Mouse (Mus musculus) embryonic facial prominence, embryonic 12.5 days (tissue): ENCODE data around the gene Atp5h. TPM values are rescaled to one million over a fixed set of nuclear protein-coding genes. Genes with fewer than 3 reads are reported as not detected.
A peak's percentile ranks its signal among the peaks of the same experiment; 100 is the strongest.

Experiments
- ATAC-seq: fragments of 200-750 bp; cut with Nextera tagmentation; 2 replicates; pipeline ENCODE4 v1.8.0; 2017; ENCODE audit not compliant: insufficient number of reproducible peaks, insufficient read depth, low FRiP score, low TSS enrichment
- H3K27ac ChIP-seq: fragments of 300-500 bp; sonication (generic); 2 replicates; pipeline ENCODE4 v1.5.1; 2016; ENCODE audit warnings: mild to moderate bottlenecking
- H3K27me3 ChIP-seq: fragments of 300-500 bp; sonication (generic); 2 replicates; pipeline ENCODE4 v1.6.1; 2016; ENCODE audit warnings: mild to moderate bottlenecking, moderate library complexity
- H3K36me3 ChIP-seq: fragments of 300-500 bp; sonication (generic); 2 replicates; pipeline ENCODE4 v1.6.1; 2016; ENCODE audit warnings: mild to moderate bottlenecking
- H3K4me1 ChIP-seq: fragments of 300-500 bp; sonication (generic); 2 replicates; pipeline ENCODE4 v1.6.1; 2016
- H3K4me2 ChIP-seq: fragments of 300-500 bp; sonication (generic); replicated peaks from 2 replicates; pipeline ENCODE4 v1.6.1; 2016; ENCODE audit warnings: mild to moderate bottlenecking, moderate library complexity
- H3K4me3 ChIP-seq: fragments of 300-500 bp; sonication (generic); 2 replicates; pipeline ENCODE4 v1.5.1; 2016; ENCODE audit warnings: mild to moderate bottlenecking
- H3K9ac ChIP-seq: fragments of 300-500 bp; sonication (generic); 2 replicates; pipeline ENCODE4 v1.6.1; 2016; ENCODE audit warnings: mild to moderate bottlenecking, moderate library complexity
- H3K9me3 ChIP-seq: fragments of 300-500 bp; sonication (generic); 2 replicates; pipeline ENCODE4 v1.6.1; 2016; ENCODE audit warnings: mild to moderate bottlenecking, moderate library complexity
- WGBS: fragments of 180-500 bp; shearing (Covaris S2); methylation state at CpG from one replicate; pipeline ENCODE4 v1.1.7; 2016; 5-methylcytosine and 5-hydroxymethylcytosine counted together
- polyA plus RNA-seq: library from polyadenylated mRNA; unstranded; fragments of >200 nt; fragmentation: Nextera tagmentation; extraction: Ambion mirVana; gene quantifications from 2 replicates; pipeline ENCODE4 v1.2.1, GENCODE M21; 2016

Gene Atp5h
- polyA plus RNA-seq, 1 experiment from 2014 or later = 867 TPM

- H3K4me3 ChIP-seq = peak overlapping the region; percentile 24
- 0 out of 2 replicates have a peak, but pooled peaks cover 4% of the 10 kb centered on the region for H3K9me3 ChIP-seq
- peaks cover 12% of the 10 kb centered on the region for H3K4me1 ChIP-seq
- H3K27me3 ChIP-seq = no peaks in the 10 kb centered on the region
- H3K4me2 ChIP-seq = peak overlapping the region; percentile 56
- WGBS = 3% methylated on average over 31 of the region's 31 CpGs
- ATAC-seq = no peak
- H3K9ac ChIP-seq = peak overlapping the region; percentile 35; the same call in 1 of the 2 replicates
- H3K27ac ChIP-seq = peak overlapping the region; percentile 4; the same call in 1 of the 2 replicates
- H3K36me3 ChIP-seq = peaks cover 21% of the 10 kb centered on the region
These were observed 16.0 kb upstream of the Atp5h start for GRCm38 (mm10) chr11:115435596-115436337.

- Histone ChIP-seq H3K36me3 (peaks cover 45% of the 10 kb centered on the region), H3K9ac (no peak overlapping the region), H3K9me3 (no peaks in the 10 kb centered on the region), H3K4me1 (peaks cover 12% of the 10 kb centered on the region), H3K27ac (no peak overlapping the region), H3K27me3 (no peaks in the 10 kb centered on the region), H3K4me2 (no peak overlapping the region), H3K4me3 (no peak overlapping the region)
- ATAC-seq = no peak
- 84% methylated on average over 6 of the region's 6 CpGs for WGBS
These were observed 13.6 kb upstream of the Atp5h start for GRCm38 (mm10) chr11:115433342-115433741.

- Histone ChIP-seq H3K27ac (no peak overlapping the region), H3K36me3 (peaks cover 46% of the 10 kb centered on the region), H3K4me3 (no peak overlapping the region), H3K9me3 (no peaks in the 10 kb centered on the region), H3K27me3 (no peaks in the 10 kb centered on the region), H3K4me1 (peaks cover 15% of the 10 kb centered on the region), H3K9ac (no peak overlapping the region), H3K4me2 (no peak overlapping the region)
- no peak for ATAC-seq
- WGBS = 78% methylated on average over 4 of the region's 4 CpGs
These were observed 13.1 kb upstream of the Atp5h start for GRCm38 (mm10) chr11:115432814-115433213.

- Histone ChIP-seq H3K9ac (no peak overlapping the region), H3K9me3 (no peaks in the 10 kb centered on the region), H3K27ac (no peak overlapping the region), H3K4me3 (no peak overlapping the region), H3K4me1 (peaks cover 9% of the 10 kb centered on the region), H3K4me2 (no peak overlapping the region), H3K27me3 (no peaks in the 10 kb centered on the region), H3K36me3 (peaks cover 60% of the 10 kb centered on the region)
- ATAC-seq = no peak
- WGBS = 91% methylated on average over 6 of the region's 6 CpGs
These were observed 10.8 kb upstream of the Atp5h start for GRCm38 (mm10) chr11:115430561-115430960.

- Histone ChIP-seq H3K9me3 (no peaks in the 10 kb centered on the region), H3K9ac (no peak overlapping the region), H3K27ac (no peak overlapping the region), H3K4me1 (peaks cover 5% of the 10 kb centered on the region; the same call in 1 of the 2 replicates), H3K4me2 (no peak overlapping the region), H3K27me3 (no peaks in the 10 kb centered on the region), H3K36me3 (peaks cover 70% of the 10 kb centered on the region), H3K4me3 (no peak overlapping the region)
- WGBS = 77% methylated on average over 7 of the region's 7 CpGs
- ATAC-seq = no peak
These were observed 9.5 kb upstream of the Atp5h start for GRCm38 (mm10) chr11:115429307-115429706.

GRCm38 (mm10) chr11:115427482-115428331 is 7.9 kb upstream of the Atp5h start:
- peaks cover 68% of the 10 kb centered on the region for H3K36me3 ChIP-seq
- peak overlapping the region; percentile 25 for H3K4me2 ChIP-seq

GRCm38 (mm10) chr11:115425671-115426070 is 5.9 kb upstream of the Atp5h start:
- no peak for ATAC-seq
- no peak overlapping the region for H3K4me2 ChIP-seq
- H3K4me3 ChIP-seq = no peak overlapping the region
- H3K27ac ChIP-seq = no peak overlapping the region
- peaks cover 22% of the 10 kb centered on the region for H3K4me1 ChIP-seq
- 93% methylated on average over 6 of the region's 6 CpGs for WGBS
- peaks cover 52% of the 10 kb centered on the region for H3K36me3 ChIP-seq
- no peaks in the 10 kb centered on the region for H3K27me3 ChIP-seq
- H3K9ac ChIP-seq = no peak overlapping the region
- H3K9me3 ChIP-seq = no peaks in the 10 kb centered on the region

More at GRCm38 (mm10) chr11:115427482-115428331, 7.9 kb upstream of the Atp5h start:
- Histone ChIP-seq H3K9me3 (no peaks in the 10 kb centered on the region), H3K4me1 (peaks cover 5% of the 10 kb centered on the region; the same call in 1 of the 2 replicates), H3K27me3 (no peaks in the 10 kb centered on the region), H3K9ac (no peak overlapping the region), H3K4me3 (no peak overlapping the region), H3K27ac (no peak overlapping the region)
- ATAC-seq = no peak
- WGBS = 30% methylated on average over 20 of the region's 20 CpGs

GRCm38 (mm10) chr11:115424666-115425065 is 4.9 kb upstream of the Atp5h start:
- H3K9me3 ChIP-seq = no peaks in the 10 kb centered on the region
- ATAC-seq = no peak
- H3K4me2 ChIP-seq = no peak overlapping the region
- 86% methylated on average over 7 of the region's 7 CpGs for WGBS
- peaks cover 22% of the 10 kb centered on the region for H3K4me1 ChIP-seq
- H3K9ac ChIP-seq = no peak overlapping the region
- H3K27me3 ChIP-seq = no peaks in the 10 kb centered on the region
- no peak overlapping the region for H3K27ac ChIP-seq
- peaks cover 42% of the 10 kb centered on the region for H3K36me3 ChIP-seq
- no peak overlapping the region for H3K4me3 ChIP-seq

- Histone ChIP-seq H3K9me3 (no peaks in the 10 kb centered on the region), H3K4me3 (no peak overlapping the region), H3K4me2 (no peak overlapping the region), H3K9ac (no peak overlapping the region), H3K27me3 (no peaks in the 10 kb centered on the region), H3K36me3 (peaks cover 28% of the 10 kb centered on the region), H3K27ac (no peak overlapping the region), H3K4me1 (peaks cover 33% of the 10 kb centered on the region)
- 80% methylated on average over 3 of the region's 3 CpGs for WGBS
- no peak for ATAC-seq
These were observed 3.3 kb upstream of the Atp5h start for GRCm38 (mm10) chr11:115423091-115423490.

GRCm38 (mm10) chr11:115421972-115422371 is 2.2 kb upstream of the Atp5h start:
- peaks cover 36% of the 10 kb centered on the region for H3K36me3 ChIP-seq
- 0 out of 2 replicates have a peak overlapping the region, but pooled peaks have one; percentile 13 for H3K4me2 ChIP-seq
- WGBS = 88% methylated on average over 16 of the region's 16 CpGs
- no peaks in the 10 kb centered on the region for H3K9me3 ChIP-seq
- H3K4me1 ChIP-seq = peaks cover 29% of the 10 kb centered on the region
- H3K27ac ChIP-seq = no peak overlapping the region
- no peaks in the 10 kb centered on the region for H3K27me3 ChIP-seq
- H3K9ac ChIP-seq = no peak overlapping the region
- no peak for ATAC-seq
- H3K4me3 ChIP-seq = no peak overlapping the region

GRCm38 (mm10) chr11:115421328-115421727 is 1.6 kb upstream of the Atp5h start:
- no peaks in the 10 kb centered on the region for H3K9me3 ChIP-seq
- H3K27ac ChIP-seq = no peak overlapping the region
- H3K4me2 ChIP-seq = peak overlapping the region; percentile 93
- no peak for ATAC-seq
- peak overlapping the region; percentile 98 for H3K9ac ChIP-seq
- no peaks in the 10 kb centered on the region for H3K27me3 ChIP-seq
- WGBS = 57% methylated on average over 1 of the region's 1 CpGs
- H3K4me1 ChIP-seq = peaks cover 29% of the 10 kb centered on the region
- H3K36me3 ChIP-seq = peaks cover 36% of the 10 kb centered on the region
- H3K4me3 ChIP-seq = peak overlapping the region; percentile 92
